Comparison of ENCODE assay signal across 8 mouse cellular contexts in genomic region chr8:70001176-70001891, GRCm38 (mm10). TPM values are rescaled to one million over a fixed set of nuclear protein-coding genes. Genes with fewer than 3 reads are reported as not detected.
DNase-seq lines count a peak whose midpoint lies in the region; ATAC-seq and TF ChIP-seq lines count a peak whose summit lies in the region.

No protein-coding gene starts in this region.

- WGBS in intestine, postnatal 0 days, result 1% methylated on average over 16 of the region's 16 CpGs
- WGBS in lung, embryonic 14.5 days, result 1% methylated on average over 16 of the region's 16 CpGs
- WGBS in neural tube, embryonic 15.5 days, result 3% methylated on average over 16 of the region's 16 CpGs

- H3K9ac ChIP-seq in intestine, postnatal 0 days (ENCODE audit: low read depth, low read length), result no peak overlapping the region
- peak overlapping the region; percentile 40; the same call in 1 of the 2 replicates for H3K9ac ChIP-seq in lung, embryonic 14.5 days
- no peak overlapping the region for H3K9ac ChIP-seq in neural tube, embryonic 15.5 days (replicated peaks)

- H3K9me3 ChIP-seq in intestine, postnatal 0 days (ENCODE audit: control insufficient read depth), result no peaks in the 10 kb centered on the region
- H3K9me3 ChIP-seq in lung, embryonic 14.5 days (ENCODE audit: low read depth, low read length), result no peaks in the 10 kb centered on the region
- no peaks in the 10 kb centered on the region for H3K9me3 ChIP-seq in neural tube, embryonic 15.5 days (replicated peaks)

- peak overlapping the region; percentile 61 for H3K4me2 ChIP-seq in intestine, postnatal 0 days (replicated peaks; ENCODE audit: low read depth)
- peak overlapping the region; percentile 60 for H3K4me2 ChIP-seq in lung, embryonic 14.5 days
- H3K4me2 ChIP-seq in neural tube, embryonic 15.5 days, result peak overlapping the region; percentile 43

- peak; percentile 32; the same call in 1 of the 2 replicates for TF ChIP-seq CTCF in testis, adult 2 months (IDR thresholded peaks at IDR 0.05; ENCODE audit: control insufficient read depth, insufficient read depth, insufficient replicate concordance, low read depth, low read length)
- TF ChIP-seq CTCF in intestine, postnatal 0 days (IDR thresholded peaks at IDR 0.05; ENCODE audit: low read depth), result peak; percentile 80
- TF ChIP-seq CTCF in lung, embryonic 14.5 days (IDR thresholded peaks at IDR 0.05; ENCODE audit: low read depth), result peak; percentile 67

- H3K27ac ChIP-seq in testis, adult 2 months (ENCODE audit: control insufficient read depth, insufficient read depth, low read depth, low read length), result 0 out of 2 replicates have a peak overlapping the region, but pooled peaks have one; percentile 42
- peak overlapping the region; percentile 80 for H3K27ac ChIP-seq in intestine, postnatal 0 days (ENCODE audit: low read depth, low read length)
- peak overlapping the region; percentile 89 for H3K27ac ChIP-seq in lung, embryonic 14.5 days (ENCODE audit: low read depth)
- no peak overlapping the region for H3K27ac ChIP-seq in neural tube, embryonic 15.5 days (replicated peaks)

- no peaks in the 10 kb centered on the region for H3K36me3 ChIP-seq in testis, adult 2 months (ENCODE audit: control insufficient read depth, insufficient read depth, low read length)
- H3K36me3 ChIP-seq in intestine, postnatal 0 days (ENCODE audit: control insufficient read depth, insufficient read depth), result no peaks in the 10 kb centered on the region
- no peaks in the 10 kb centered on the region for H3K36me3 ChIP-seq in lung, embryonic 14.5 days (ENCODE audit: insufficient read depth)
- no peaks in the 10 kb centered on the region for H3K36me3 ChIP-seq in neural tube, embryonic 15.5 days

- peak; percentile 84 for ATAC-seq in common myeloid progenitor, adult 5-6 weeks (replicated peaks; ENCODE audit: low read depth, poor library complexity, severe bottlenecking)
- peak; percentile 88 for ATAC-seq in granulocyte monocyte progenitor cell, adult 5-6 weeks (replicated peaks; ENCODE audit: poor library complexity, severe bottlenecking)
- peak; percentile 75 for ATAC-seq in intestine, postnatal 0 days
- ATAC-seq in lung, embryonic 14.5 days (ENCODE audit: insufficient read depth), result peak; percentile 46; the same call in 1 of the 2 replicates
- no peak for ATAC-seq in neural tube, embryonic 15.5 days (ENCODE audit: low FRiP score)

- no peak for DNase-seq in testis, postnatal 10 days (ENCODE audit: low spot score)
- peak; percentile 80 for DNase-seq in lung, embryonic 14.5 days
- peak; percentile 61 for DNase-seq in thymus, postnatal 4 days

- H3K4me3 ChIP-seq in testis, adult 2 months (ENCODE audit: control insufficient read depth, low read depth, low read length), result peak overlapping the region; percentile 6; the same call in 1 of the 2 replicates
- H3K4me3 ChIP-seq in intestine, postnatal 0 days (ENCODE audit: low read depth, low read length), result peak overlapping the region; percentile 18
- peak overlapping the region; percentile 24; the same call in 1 of the 2 replicates for H3K4me3 ChIP-seq in lung, embryonic 14.5 days (ENCODE audit: low read depth, low read length)
- H3K4me3 ChIP-seq in neural tube, embryonic 15.5 days (replicated peaks), result no peak overlapping the region

- H3K27me3 ChIP-seq in testis, adult 2 months (ENCODE audit: control insufficient read depth, insufficient read depth, low read length), result no peaks in the 10 kb centered on the region
- no peaks in the 10 kb centered on the region for H3K27me3 ChIP-seq in intestine, postnatal 0 days (replicated peaks; ENCODE audit: control insufficient read depth, insufficient read depth, low read length)
- H3K27me3 ChIP-seq in lung, embryonic 14.5 days (ENCODE audit: insufficient read depth, low read length), result no peaks in the 10 kb centered on the region
- H3K27me3 ChIP-seq in neural tube, embryonic 15.5 days (replicated peaks), result no peaks in the 10 kb centered on the region

- TF ChIP-seq POLR2A in testis, adult 2 months (IDR thresholded peaks at IDR 0.05; ENCODE audit: control insufficient read depth, low read depth, low read length), result no peak; the same call in 1 of the 2 replicates

- peaks cover 6% of the 10 kb centered on the region for H3K4me1 ChIP-seq in testis, adult 2 months (ENCODE audit: control insufficient read depth, insufficient read depth, low read length)
- H3K4me1 ChIP-seq in intestine, postnatal 0 days (replicated peaks; ENCODE audit: control insufficient read depth, insufficient read depth, low read length), result no peaks in the 10 kb centered on the region
- no peaks in the 10 kb centered on the region for H3K4me1 ChIP-seq in lung, embryonic 14.5 days (ENCODE audit: insufficient read depth)
- peaks cover 5% of the 10 kb centered on the region for H3K4me1 ChIP-seq in neural tube, embryonic 15.5 days

RNA-seq across cellular contexts. Expression of gene Gatad2a, which starts 5.2 kb away (rescaled TPM):
- polyA plus RNA-seq in testis, adult 2 months (2012; rRNA removed), result 80.8 and 84.9 TPM in 2 replicates
- total RNA-seq in common myeloid progenitor, adult 5-6 weeks (2017), result 86.7 and 90.0 TPM in 2 replicates
- 51.7 and 69.2 TPM in 2 replicates for total RNA-seq in granulocyte monocyte progenitor cell, adult 5-6 weeks (2014; fragmentation: Nextera tagmentation)
- total RNA-seq in granulocyte monocyte progenitor cell, adult 5-6 weeks (2017), result 47.5 and 58.2 TPM in 2 replicates
- polyA plus RNA-seq in intestine, postnatal 0 days (2015; fragmentation: Nextera tagmentation; extraction: Ambion mirVana), result 42.6 and 43.3 TPM in 2 replicates
- 81.5 and 92.4 TPM in 2 replicates for polyA plus RNA-seq in lung, embryonic 14.5 days (2014; fragmentation: Nextera tagmentation; extraction: Ambion mirVana)
- polyA plus RNA-seq in neural tube, embryonic 15.5 days (2015; fragmentation: Nextera tagmentation; extraction: Ambion mirVana), result 24.8 and 24.9 TPM in 2 replicates

RNA-seq across cellular contexts. Expression of gene Mau2, which starts 41.2 kb away (rescaled TPM):
- 46.0 and 52.7 TPM in 2 replicates for polyA plus RNA-seq in testis, adult 2 months (2012; rRNA removed)
- 30.5 and 31.4 TPM in 2 replicates for total RNA-seq in common myeloid progenitor, adult 5-6 weeks (2017)
- total RNA-seq in granulocyte monocyte progenitor cell, adult 5-6 weeks (2014; fragmentation: Nextera tagmentation), result 29.9 and 34.9 TPM in 2 replicates
- 27.3 and 29.0 TPM in 2 replicates for total RNA-seq in granulocyte monocyte progenitor cell, adult 5-6 weeks (2017)
- polyA plus RNA-seq in intestine, postnatal 0 days (2015; fragmentation: Nextera tagmentation; extraction: Ambion mirVana), result 23.6 and 26.3 TPM in 2 replicates
- 49.6 and 50.7 TPM in 2 replicates for polyA plus RNA-seq in lung, embryonic 14.5 days (2014; fragmentation: Nextera tagmentation; extraction: Ambion mirVana)
- polyA plus RNA-seq in neural tube, embryonic 15.5 days (2015; fragmentation: Nextera tagmentation; extraction: Ambion mirVana), result 63.3 and 65.6 TPM in 2 replicates

RNA-seq across cellular contexts. Expression of gene Sugp1, which starts 41.3 kb away (rescaled TPM):
- polyA plus RNA-seq in testis, adult 2 months (2012; rRNA removed), result 32.5 and 34.5 TPM in 2 replicates
- total RNA-seq in common myeloid progenitor, adult 5-6 weeks (2017), result 27.7 and 31.5 TPM in 2 replicates
- 18.4 and 22.6 TPM in 2 replicates for total RNA-seq in granulocyte monocyte progenitor cell, adult 5-6 weeks (2014; fragmentation: Nextera tagmentation)
- total RNA-seq in granulocyte monocyte progenitor cell, adult 5-6 weeks (2017), result 24.3 and 26.0 TPM in 2 replicates
- polyA plus RNA-seq in intestine, postnatal 0 days (2015; fragmentation: Nextera tagmentation; extraction: Ambion mirVana), result 17.7 and 18.4 TPM in 2 replicates
- polyA plus RNA-seq in lung, embryonic 14.5 days (2014; fragmentation: Nextera tagmentation; extraction: Ambion mirVana), result 33.6 and 39.3 TPM in 2 replicates
- polyA plus RNA-seq in neural tube, embryonic 15.5 days (2015; fragmentation: Nextera tagmentation; extraction: Ambion mirVana), result 57.2 and 57.5 TPM in 2 replicates
